Mouse (Mus musculus) heart, adult 2 months (tissue): Measurements from ENCODE around the gene Vamp4. TPM values are rescaled to one million over a fixed set of nuclear protein-coding genes. Genes with fewer than 3 reads are reported as not detected.

Experiments used
- DNase-seq, 2 experiments: peaks; one replicate each; pipeline ENCODE4 v3.0.0; 2021
- H3K27ac ChIP-seq: fragments of 200-600 bp; 2 replicates; pipeline ENCODE4 v1.8.1; 2022
- H3K27me3 ChIP-seq: fragments of 200-500 bp; 2 replicates; pipeline ENCODE4 v1.6.1; 2012; ENCODE audit warnings: mild to moderate bottlenecking, low read length, inconsistent platforms, mixed read lengths; ENCODE audit not compliant: control insufficient read depth, insufficient read depth
- H3K36me3 ChIP-seq: fragments of 200-500 bp; 2 replicates; pipeline ENCODE4 v1.6.1; 2012; ENCODE audit warnings: low read length, inconsistent platforms; ENCODE audit not compliant: control insufficient read depth, insufficient read depth
- H3K4me1 ChIP-seq: fragments of 200-500 bp; 2 replicates; pipeline ENCODE4 v1.6.1; 2011; ENCODE audit warnings: low read length; ENCODE audit not compliant: control insufficient read depth, insufficient read depth
- H3K4me3 ChIP-seq: fragments of 200-600 bp; 2 replicates; pipeline ENCODE4 v1.8.1; 2022
- H3K79me2 ChIP-seq: fragments of 200-500 bp; replicated peaks from 2 replicates; pipeline ENCODE4 v1.6.1; 2012; ENCODE audit warnings: mild to moderate bottlenecking, inconsistent platforms, low read length, moderate library complexity, mixed read lengths; ENCODE audit not compliant: control insufficient read depth, insufficient read depth
- H3K9ac ChIP-seq: fragments of 200-500 bp; 2 replicates; pipeline ENCODE4 v1.6.1; 2012; ENCODE audit warnings: low read depth, mild to moderate bottlenecking, control low read depth, inconsistent platforms, low read length, mixed read lengths
- CTCF ChIP-seq: fragments of 200-600 bp; IDR thresholded peaks from 2 replicates; pipeline ENCODE4 v1.8.1; 2022; ENCODE audit warnings: antibody characterized with exemption, mild to moderate bottlenecking, moderate library complexity
- EP300 ChIP-seq: fragments of 200-500 bp; IDR thresholded peaks from 2 replicates; pipeline ENCODE4 v1.6.1; 2011; ENCODE audit warnings: low read depth, low read length, control low read depth; ENCODE audit not compliant: insufficient read depth
- POLR2A ChIP-seq: fragments of 200-500 bp; IDR thresholded peaks from 2 replicates; pipeline ENCODE4 v1.6.1; 2011; ENCODE audit warnings: mild to moderate bottlenecking, low read depth, low read length, control low read depth; ENCODE audit not compliant: insufficient read depth
- WGBS: fragments of 180-500 bp; shearing (Covaris S2); methylation state at CpG from one replicate; pipeline ENCODE4 v1.1.7; 2018; 5-methylcytosine and 5-hydroxymethylcytosine counted together
- intact Hi-C: fragments of 180-260 bp; cut with DNase I; formaldehyde crosslinking; loops from one replicate; pipeline ENCODE4 v1.15.1; 2025
- polyA plus RNA-seq: library from polyadenylated mRNA; depleted of rRNA; stranded (reverse); fragments of >200 nt; gene quantifications from 2 replicates; pipeline ENCODE4 v1.2.3, GENCODE M21; 2012
- total RNA-seq, 2 experiments: library from RNA; stranded (reverse); gene quantifications; 2 replicates each; pipeline ENCODE4 v1.2.3; 2021

Vamp4 gene
- total and polyA plus RNA-seq, 3 experiments, result 6.8 to 23.1 (median 22.5) TPM

DNA sequence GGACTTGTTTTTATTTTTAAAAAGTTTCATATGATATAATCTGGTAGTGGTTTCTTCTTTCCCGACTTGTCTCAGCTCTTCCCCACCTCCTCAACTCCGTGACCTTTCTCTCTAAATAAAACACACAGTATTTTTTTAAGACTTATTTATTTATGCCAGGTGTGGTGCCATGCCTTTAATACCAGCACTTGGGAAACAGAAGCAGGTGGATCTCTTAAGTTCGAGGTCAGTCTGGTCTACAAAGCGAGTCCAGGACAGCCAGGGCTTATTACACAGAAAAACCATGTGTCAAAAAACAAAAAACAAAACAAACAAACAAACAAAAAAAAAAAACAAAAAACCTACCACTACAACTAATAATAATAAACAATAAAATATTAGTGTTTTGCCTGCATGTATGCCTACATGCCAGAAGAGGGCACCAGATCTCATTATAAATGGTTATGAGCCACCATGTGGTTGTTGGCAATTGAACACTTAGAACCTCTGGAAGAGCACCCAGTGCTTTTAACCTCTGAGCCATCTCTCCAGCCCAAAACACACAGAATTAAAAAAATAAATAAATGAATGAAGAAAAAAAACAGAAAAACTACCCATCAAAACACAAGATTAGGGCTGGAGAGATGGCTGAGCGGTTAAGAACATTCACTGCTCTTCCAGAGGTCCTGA, 20.6 kb upstream of the Vamp4 start:
- DNase-seq, result no peak
- TF ChIP-seq POLR2A (no peak), EP300 (no peak), CTCF (peak; percentile 90)
- intact Hi-C loops, result loop anchor here (1.0 to 10.0 kb wide), 6 partner anchors 20 to 1378 kb away; partner anchors contain the start of genes 4930558K02Rik, Prrc2c, Scyl3 and Suco
- Histone ChIP-seq H3K36me3 (no peaks in the 10 kb centered on the region), H3K4me3 (no peak overlapping the region), H3K4me1 (no peaks in the 10 kb centered on the region), H3K27me3 (no peaks in the 10 kb centered on the region), H3K9ac (no peak overlapping the region), H3K27ac (no peak overlapping the region), H3K79me2 (no peaks in the 10 kb centered on the region)
- WGBS, result 73% methylated on average over 5 of the region's 5 CpGs

DNA sequence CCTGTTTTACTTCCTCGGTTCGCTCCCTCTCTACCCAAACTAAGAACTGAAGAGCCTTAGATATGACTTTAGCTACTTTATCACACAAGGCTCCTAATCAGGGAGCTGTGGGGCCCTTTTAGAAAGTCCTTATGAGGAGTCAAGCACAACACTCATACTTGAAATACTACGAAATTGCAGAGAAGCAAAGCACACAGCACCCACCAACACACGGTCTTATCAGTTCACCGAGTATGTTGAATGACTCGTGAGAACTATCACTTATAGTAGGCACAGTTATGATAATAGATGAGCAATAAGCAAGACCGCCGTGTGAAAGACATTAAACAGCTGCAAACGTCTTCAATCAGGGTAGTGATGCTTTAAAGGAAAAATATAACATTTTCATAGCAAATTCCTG, 17.4 kb upstream of the Vamp4 start:
- Histone ChIP-seq H3K27ac (no peak overlapping the region), H3K9ac (no peak overlapping the region), H3K4me1 (no peaks in the 10 kb centered on the region), H3K79me2 (no peaks in the 10 kb centered on the region), H3K36me3 (no peaks in the 10 kb centered on the region), H3K4me3 (no peak overlapping the region), H3K27me3 (no peaks in the 10 kb centered on the region)
- 60% methylated on average over 9 of the region's 9 CpGs for WGBS
- no peak for TF ChIP-seq EP300
- no peak for TF ChIP-seq POLR2A
- no peak for TF ChIP-seq CTCF
- intact Hi-C loops, result no loop called here
- DNase-seq, result no peak

DNA sequence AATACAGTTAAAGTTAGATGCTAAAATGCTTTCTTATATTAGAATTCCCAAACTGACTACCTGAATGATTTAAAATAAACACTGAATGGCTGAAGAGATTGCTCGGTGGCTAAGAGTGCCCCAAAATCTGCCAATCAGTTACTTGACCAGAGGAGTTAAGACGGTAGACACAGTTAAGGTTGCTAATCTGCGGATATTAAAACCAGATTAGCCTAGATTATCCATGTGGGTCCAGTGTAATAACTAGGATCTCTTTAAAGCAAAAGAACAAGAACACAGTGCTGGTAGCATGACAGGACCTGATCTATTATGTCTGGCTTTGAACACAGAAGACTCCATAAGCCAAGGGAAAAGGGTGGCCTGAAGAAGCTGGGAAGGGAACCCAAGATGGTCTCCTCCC, 16.1 kb upstream of the Vamp4 start:
- H3K27ac ChIP-seq, result no peak overlapping the region
- no peak overlapping the region for H3K9ac ChIP-seq
- no peak overlapping the region for H3K4me3 ChIP-seq
- WGBS, result 87% methylated on average over 3 of the region's 3 CpGs
- TF ChIP-seq CTCF (no peak), POLR2A (no peak), EP300 (no peak)
- no peaks in the 10 kb centered on the region for H3K27me3 ChIP-seq
- no peaks in the 10 kb centered on the region for H3K36me3 ChIP-seq
- no peak for DNase-seq
- intact Hi-C loops, result no loop called here
- H3K79me2 ChIP-seq, result no peaks in the 10 kb centered on the region
- H3K4me1 ChIP-seq, result no peaks in the 10 kb centered on the region

DNA sequence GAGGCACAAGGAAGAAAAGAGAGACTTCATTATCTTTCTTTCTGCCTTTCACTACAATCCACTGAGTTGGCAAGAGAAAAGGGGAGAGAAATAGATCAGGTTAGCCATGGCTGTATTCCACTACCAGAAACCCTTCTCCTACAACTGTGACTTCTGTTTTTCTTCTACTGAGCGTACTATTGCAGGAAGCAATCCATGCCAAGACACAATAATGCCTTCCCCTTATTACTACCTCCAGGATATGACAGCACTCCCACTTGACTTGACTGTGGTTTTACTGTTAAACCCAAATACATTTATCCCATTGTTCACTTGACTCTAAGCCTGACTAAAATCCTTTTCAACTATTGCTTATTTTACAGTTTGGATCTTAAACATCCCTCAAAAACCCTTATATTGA, 7.1 kb upstream of the Vamp4 start:
- H3K79me2 ChIP-seq, result no peaks in the 10 kb centered on the region
- no peak overlapping the region for H3K27ac ChIP-seq
- no peaks in the 10 kb centered on the region for H3K27me3 ChIP-seq
- 31% methylated on average over 1 of the region's 1 CpGs for WGBS
- no peaks in the 10 kb centered on the region; the same call in 1 of the 2 replicates for H3K4me1 ChIP-seq
- DNase-seq, result no peak
- no peak overlapping the region for H3K9ac ChIP-seq
- H3K4me3 ChIP-seq, result no peak overlapping the region
- H3K36me3 ChIP-seq, result no peaks in the 10 kb centered on the region
- intact Hi-C loops, result no loop called here
- no peak for TF ChIP-seq EP300

DNA sequence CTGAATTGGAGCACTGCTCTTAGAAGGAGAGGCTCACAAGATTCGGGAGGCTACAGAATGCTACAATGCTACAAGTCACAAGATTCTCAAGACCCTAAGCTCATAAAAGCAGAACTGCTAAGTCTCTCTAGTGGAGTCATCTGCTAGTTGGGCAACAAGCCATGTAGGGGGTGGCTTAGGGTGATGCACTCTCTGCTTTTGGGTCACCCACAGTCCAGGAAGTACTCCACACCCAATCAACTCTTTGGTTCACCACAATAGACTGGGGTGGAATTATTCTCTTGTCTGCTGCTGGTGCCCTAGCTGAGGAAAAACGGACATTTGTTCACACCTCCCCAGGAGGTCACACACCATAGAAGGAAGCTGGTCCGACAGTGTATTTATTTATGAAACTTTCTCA, 5.3 kb upstream of the Vamp4 start:
- WGBS, result 60% methylated on average over 3 of the region's 3 CpGs
- Histone ChIP-seq H3K27ac (no peak overlapping the region), H3K4me3 (no peak overlapping the region), H3K27me3 (no peaks in the 10 kb centered on the region), H3K36me3 (no peaks in the 10 kb centered on the region), H3K9ac (no peak overlapping the region), H3K4me1 (no peaks in the 10 kb centered on the region; the same call in none of the 2 replicates), H3K79me2 (no peaks in the 10 kb centered on the region)
- TF ChIP-seq CTCF (no peak), POLR2A (no peak), EP300 (no peak)
- intact Hi-C loops, result no loop called here
- DNase-seq, result peak in 1 of 2 experiments; percentile 41

DNA sequence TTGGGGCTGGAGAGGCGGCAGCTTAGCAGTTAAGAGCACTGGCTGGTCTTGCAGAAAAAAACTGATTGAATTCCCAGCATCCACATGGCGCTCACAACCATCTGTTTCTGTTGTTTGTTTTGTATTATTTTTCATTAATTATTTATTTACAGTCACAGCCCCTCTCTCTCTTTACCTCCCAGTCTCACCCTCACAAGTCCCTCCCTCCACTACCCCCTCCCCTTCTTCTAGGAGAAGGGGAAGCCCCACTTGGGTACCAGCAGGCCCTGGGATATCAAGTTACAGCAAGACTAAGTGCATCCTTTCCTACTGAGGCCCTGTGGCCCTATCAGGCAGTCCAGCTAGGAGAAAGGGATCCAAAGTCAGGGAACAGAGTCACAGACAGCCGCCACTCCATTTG, 3.0 kb upstream of the Vamp4 start:
- Histone ChIP-seq H3K9ac (no peak overlapping the region), H3K27ac (no peak overlapping the region), H3K4me1 (no peaks in the 10 kb centered on the region; the same call in none of the 2 replicates), H3K4me3 (no peak overlapping the region), H3K27me3 (no peaks in the 10 kb centered on the region), H3K36me3 (no peaks in the 10 kb centered on the region), H3K79me2 (no peaks in the 10 kb centered on the region)
- DNase-seq, result no peak
- no peak for TF ChIP-seq CTCF
- TF ChIP-seq POLR2A, result no peak
- TF ChIP-seq EP300, result no peak
- 77% methylated on average over 3 of the region's 3 CpGs for WGBS
- intact Hi-C loops, result no loop called here
